Mouse (Mus musculus) embryo, embryonic 11.5 days (tissue): Measurements from ENCODE around the gene Lonrf2.

Experiments used
- DNase-seq: peaks from one replicate; pipeline ENCODE4 v3.0.0-alpha.2; 2012; ENCODE audit warnings: low read depth, low spot score

Lonrf2 gene

DNA sequence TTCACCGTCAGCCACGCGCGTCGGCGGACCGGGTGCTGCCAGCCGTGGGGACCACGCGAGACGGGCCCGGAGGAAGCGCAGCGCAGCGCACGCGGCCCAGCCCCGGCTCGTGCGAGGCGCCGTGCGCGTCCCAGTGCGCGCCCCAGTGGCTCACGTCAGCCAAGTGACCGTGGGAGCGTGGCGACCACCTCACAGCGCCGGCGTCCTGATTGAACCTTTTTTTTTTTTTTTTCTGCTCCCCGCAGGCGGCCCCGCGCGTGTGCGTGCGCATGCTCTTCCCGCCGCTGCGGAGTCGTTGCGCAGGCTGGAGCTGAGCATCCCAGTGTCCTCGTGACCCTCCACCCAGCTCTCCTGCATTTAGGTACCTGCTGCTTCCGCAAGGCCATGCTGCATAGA is at the start of gene Lonrf2:
Gene Lonrf2 (minus strand): TSS at position 235 of the 396 bp plus-strand sequence.
- peak; percentile 19 for DNase-seq

DNA sequence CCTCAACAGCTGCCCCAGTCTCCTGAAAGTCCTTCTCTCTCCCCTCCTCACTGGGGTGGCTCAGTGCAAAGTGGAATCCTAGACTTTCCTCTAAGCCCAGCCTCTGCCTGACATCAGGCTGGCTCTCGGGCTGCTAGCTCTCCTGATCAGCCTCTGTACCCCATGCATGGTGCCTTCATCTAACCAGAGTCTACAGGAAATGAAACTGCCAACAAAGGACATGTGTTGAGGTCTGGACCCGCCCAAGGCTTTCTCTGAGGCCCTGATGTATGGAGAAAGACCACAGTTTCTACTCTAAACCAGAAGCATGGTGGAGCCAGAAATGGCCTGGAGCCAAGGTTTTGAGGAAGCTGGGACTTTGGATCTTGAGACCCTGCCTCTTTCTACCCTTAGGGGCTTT is 49.4 kb upstream of the Lonrf2 start:
- no peak for DNase-seq

DNA sequence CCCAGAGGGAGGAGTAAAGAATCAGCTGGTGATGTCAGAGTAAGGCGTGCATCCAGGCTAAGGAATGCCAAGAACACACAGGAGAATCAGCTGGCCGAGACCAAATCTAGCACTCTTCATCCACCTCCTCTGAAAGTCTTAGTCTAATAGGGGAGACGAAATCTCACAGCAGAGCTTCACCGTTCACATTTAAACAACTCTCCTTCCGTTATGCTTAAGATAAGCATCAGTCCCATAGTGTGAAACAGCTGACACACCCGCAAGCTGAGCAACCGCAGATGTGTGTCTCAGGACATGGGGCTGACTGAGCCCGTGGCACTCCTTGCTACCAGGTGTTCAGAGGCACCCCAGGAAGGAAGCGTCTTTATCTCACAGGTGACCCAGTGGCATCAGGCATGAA is 47.3 kb upstream of the Lonrf2 start:
- DNase-seq, result no peak

DNA sequence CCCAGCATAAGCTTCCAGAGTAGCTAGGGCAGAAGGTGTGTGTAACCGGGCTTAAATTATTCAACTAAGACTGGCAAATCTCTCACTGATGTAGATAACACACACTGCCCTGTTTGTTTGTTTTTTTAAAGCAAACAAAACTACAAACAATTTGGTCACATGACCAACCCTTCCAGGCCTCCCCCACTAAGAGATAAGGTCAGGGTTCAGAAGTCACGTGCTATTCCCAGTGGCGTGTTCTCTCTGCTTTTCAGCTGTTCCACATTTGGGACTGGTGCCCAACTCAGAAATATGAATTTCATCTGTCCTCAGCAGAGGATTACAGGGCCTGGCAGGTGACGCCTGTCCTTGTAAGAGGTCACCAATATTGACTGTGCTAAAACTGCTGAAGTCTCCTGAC is 46.2 kb upstream of the Lonrf2 start:
- DNase-seq, result no peak

DNA sequence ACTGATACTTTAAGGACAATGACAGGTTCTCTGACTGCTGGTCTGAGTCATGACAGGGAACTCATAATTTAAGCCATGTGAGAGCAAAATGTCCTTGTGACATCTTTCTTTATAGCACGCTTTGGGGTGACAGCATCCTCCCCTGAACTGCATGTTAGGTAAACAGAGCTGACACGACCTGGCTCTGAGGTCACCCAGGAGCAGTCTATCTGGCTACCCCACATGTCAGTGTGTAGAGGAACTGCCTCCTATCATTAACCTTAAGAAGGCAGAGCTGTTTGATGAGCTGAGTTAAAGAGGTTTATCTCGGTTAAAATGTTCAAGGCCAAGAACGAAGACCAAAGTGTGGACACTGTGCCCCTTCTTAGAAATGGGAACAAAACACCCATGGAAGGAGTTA is 44.9 kb upstream of the Lonrf2 start:
- no peak for DNase-seq

DNA sequence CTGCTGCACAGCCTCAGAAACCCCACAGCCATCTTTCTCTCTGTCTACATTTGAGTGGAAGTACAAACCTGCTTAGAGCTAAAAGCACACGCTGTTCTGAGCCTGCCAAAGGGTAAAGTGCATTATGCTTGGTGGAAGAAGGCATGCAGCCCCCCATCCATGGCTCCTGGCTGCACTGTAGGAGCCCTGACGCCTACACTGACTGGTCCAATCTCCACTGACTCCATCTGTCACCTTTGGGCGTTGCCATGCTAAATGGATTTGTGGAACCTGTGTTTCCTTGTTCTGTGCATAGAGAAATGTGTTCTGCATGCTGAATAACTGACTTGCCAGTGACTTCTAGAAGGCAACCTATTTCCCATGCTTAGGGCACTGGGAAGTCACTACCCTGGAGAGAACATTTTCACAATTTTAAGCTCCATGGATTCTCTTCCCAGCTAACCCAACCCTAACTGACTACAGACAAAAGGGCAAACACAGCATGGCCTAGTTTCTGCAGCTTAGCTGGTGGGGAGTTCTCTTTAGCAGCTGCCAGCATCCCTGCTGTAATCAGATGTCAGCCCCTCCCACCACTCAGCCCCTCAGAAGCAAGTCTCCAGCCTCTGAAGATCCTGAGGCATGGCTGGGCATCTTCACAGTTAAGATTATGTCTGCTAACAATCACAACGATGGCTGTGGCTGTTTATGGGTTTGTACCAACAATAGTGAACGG is 40.3 kb upstream of the Lonrf2 start:
- DNase-seq, result no peak

DNA sequence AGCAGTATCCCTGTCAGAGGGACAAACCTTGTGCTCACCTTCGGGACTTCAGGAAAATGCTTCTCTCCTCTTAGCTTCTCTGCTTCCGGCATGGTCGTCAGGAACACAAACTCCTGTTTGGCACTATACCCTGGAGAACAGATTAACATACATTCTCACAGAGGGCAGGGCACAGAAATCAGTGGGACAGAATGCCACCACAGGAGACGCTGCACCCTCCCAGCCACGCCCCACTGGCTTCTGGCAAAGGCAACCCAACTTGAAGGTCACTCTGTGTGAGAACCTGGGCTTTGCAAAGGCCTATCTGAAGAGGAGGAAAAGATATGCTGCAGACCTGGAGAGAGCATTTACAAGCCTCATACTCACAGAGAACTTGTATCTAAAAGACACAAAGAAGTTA is 37.4 kb upstream of the Lonrf2 start:
- no peak for DNase-seq

DNA sequence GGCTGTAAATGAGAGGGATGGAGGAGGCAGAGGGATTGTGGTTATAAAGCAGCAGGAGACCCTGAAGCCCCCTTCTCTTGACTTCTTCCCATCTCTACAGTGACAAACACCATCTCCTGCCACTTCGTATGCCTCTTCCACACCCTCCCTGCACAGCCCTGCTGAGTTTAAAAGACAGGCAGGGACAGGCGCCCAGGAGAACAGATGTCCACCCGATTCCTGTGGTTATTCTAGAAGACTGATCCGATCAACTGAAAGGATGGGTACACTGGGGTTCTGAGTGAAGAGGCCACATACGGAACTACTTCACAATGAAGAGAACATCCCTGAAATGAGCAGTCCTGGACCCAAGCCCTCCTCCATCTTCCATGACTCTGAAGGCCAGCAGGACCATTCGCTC is 35.3 kb upstream of the Lonrf2 start:
- no peak for DNase-seq

DNA sequence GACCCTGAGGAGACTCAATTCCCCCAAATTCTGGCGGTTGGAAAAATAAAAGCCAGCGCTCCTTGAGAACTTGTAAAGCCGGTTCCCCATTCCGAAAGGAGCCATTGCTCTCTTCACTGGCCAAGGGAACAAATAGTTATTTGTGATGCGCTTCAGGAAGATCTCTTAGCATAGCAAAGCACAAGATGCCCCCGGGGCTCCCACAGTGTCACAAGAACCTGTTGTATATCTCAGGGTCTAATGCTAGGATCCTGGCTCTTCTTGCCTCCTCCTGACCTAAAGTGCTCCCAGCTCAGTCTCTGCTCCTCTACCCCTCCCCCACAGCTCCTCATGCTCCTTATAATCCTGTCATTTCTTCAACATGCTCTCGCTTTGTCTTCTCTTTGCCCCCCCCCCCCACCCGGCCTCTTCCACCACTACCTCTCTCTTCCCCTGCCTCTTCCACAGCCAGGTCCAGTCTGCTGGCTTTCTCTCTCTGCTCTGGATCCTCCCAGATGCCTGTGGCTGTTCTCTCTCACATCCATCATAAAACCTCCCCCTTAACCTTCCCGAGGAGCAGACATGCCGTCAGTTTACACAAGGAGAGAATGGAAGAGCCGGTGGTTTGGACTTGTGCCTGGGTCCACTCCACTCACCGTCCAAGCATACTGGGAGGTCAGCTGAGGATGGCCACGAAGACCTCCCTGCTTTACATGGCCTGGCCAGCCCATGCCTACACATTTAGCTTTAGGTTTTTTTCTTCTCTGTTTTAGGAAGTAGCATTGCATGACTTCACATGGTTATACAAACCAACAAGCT is 33.1 kb upstream of the Lonrf2 start:
- DNase-seq, result no peak

DNA sequence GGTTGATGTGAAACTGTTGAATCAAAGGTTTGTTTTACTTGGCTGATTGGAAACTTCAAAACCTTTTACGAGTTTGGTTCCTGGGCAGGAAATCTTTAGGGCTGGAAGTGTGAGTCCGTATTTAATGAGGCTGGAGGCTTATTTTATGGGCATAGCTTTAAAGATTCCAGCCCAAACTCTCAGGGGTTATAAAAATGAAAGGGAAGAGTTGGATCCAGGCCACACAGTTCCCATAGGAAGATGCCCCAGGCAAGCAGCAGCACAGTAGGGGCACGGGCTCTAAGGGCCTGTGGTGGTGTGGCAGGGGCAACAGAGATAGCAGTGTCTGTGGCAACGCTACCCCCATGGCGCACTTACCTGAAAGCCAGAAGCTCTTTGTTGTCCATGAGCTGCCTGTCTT is 29.7 kb upstream of the Lonrf2 start:
- no peak for DNase-seq

DNA sequence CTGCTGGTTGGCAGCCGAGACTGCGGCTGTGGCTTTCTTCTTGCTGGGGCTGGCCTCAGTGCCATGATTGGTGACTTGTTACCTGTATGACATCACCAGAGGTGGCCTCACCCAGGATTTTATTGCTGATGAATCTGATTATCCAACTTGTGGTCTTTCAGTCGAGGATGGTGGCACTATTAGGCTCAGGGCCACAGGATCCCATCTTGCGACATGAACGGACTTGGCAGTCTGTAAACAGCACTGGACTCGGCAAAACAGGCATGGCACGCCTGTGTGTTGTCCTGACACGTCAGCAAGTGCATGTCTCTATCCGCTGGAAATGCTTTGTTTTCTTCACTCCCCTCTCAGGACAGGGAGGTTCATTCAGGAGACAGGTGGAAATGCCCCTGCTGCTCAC is 27.8 kb upstream of the Lonrf2 start:
- no peak for DNase-seq

DNA sequence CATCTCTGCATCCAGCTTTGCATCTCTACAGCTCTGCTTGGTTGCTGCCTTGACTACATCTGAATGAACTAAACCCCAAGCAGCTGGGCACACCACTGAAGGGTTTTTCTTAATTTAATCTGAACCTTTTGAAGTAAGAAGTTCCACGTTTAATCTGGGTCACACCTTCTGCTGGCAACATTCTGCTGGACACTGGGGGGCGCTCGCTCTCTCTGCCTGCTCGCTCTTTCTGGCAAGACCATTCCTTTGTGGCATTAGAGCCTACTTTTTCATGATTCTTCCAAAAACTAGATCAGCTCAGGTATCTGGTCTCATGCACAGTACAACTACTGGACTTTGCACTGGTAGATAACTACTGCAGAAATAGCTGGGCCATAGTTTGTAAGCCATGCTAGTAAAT is 25.7 kb upstream of the Lonrf2 start:
- DNase-seq, result no peak

DNA sequence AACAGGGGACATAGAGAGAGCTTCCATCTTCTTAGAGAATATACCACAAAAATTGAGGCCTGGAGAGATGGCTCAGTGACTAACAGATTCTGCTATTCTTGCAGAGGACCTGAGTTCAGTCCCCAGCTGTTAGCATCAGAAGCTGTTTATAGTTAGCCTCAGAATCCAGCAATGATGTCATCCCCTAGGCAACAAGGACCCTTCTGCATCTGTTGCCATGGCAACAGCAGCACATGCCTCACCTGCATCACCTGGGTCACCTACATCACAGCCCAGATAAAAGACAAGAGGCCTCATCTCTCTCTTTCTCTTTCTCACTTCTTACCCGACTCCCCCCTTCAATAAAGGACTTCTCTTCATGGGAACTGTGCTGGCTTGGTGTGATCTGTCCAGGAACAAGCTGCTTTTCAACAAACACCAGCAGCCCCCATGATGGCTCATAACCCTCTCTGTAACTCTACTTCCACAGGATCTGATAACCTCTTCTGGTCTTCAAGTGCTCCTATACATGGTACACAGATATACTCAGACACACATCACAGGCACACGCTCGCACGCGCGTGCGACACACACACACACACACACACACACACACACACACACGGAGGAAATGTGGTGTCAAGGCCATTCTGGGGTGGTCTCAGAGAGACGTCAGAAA is 24.5 kb upstream of the Lonrf2 start:
- DNase-seq, result no peak

DNA sequence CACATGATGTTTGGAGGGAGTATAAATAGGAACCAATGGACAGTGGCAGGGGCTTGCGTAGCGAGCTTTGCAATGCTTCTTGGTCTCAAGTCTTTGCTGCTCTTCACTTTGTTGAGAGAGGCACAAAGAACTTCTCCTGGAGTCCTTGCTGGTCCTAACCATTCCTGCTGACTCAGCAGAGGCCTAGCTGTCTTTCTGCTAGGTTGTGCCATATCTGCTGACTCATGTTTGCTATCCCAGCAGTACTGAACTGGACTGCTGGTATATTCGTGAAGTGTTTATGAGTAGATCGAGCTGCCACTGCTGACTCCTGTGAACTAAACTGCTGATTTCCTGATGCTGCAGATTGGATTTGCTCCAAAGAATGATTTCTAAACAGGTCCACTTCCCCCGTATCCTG is 23.7 kb upstream of the Lonrf2 start:
- DNase-seq, result no peak

DNA sequence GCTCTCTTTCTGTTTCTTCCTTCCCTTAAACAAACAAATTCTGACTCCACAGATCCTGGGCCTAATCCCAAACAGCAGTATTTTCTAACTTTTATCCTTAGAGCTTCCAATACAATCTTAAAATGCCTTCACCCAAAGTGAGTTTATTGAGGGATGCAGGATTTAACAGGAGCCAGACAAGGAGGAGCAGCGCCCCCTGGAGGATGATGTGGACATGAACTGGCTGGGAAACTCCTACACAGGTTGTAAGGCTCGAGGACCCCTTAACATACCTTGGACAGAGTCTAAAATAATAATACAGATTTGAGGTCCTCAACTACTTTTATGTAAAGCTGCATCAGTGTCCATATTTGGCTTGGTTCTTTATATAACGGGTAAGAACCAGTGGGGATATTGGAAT is 19.7 kb upstream of the Lonrf2 start:
- DNase-seq, result peak; percentile 54

DNA sequence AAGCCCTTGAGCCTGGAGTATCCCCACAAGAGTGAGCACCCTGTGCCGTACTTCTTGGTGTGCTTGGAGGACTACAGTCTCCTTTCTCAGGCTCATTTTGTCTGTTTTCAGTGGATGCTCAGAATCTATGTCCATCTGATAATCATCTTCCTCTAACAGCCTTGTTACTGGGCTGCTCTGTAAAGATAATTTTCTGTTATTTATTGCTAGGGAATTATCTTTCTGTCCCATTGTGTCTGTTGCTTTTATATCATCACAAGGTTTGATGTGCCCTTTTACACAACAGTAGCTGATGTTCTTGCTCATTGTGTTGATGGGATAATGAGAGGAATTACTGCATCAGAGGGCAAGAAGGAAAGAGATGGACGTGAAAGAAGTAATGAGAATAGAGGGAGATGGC is 15.7 kb upstream of the Lonrf2 start:
- no peak for DNase-seq

DNA sequence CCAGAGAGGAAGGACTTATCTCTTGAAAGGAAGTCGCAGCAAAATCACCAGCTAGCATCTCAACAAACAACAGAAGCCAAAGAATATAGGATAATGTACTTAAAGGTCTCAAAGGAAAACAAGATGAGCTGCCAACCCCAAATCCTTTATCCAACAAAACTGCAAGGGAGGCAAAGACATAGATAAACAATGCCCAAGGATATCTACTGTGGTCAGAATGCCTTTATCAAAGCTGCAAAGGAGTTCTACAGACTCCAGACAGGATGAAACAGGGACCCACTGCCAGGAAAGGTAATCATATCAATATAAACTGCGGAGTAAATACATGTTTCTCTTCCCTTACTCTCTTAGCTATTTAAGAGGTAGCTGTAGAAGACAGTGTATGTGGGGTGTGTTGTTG is 14.1 kb upstream of the Lonrf2 start:
- DNase-seq, result no peak

DNA sequence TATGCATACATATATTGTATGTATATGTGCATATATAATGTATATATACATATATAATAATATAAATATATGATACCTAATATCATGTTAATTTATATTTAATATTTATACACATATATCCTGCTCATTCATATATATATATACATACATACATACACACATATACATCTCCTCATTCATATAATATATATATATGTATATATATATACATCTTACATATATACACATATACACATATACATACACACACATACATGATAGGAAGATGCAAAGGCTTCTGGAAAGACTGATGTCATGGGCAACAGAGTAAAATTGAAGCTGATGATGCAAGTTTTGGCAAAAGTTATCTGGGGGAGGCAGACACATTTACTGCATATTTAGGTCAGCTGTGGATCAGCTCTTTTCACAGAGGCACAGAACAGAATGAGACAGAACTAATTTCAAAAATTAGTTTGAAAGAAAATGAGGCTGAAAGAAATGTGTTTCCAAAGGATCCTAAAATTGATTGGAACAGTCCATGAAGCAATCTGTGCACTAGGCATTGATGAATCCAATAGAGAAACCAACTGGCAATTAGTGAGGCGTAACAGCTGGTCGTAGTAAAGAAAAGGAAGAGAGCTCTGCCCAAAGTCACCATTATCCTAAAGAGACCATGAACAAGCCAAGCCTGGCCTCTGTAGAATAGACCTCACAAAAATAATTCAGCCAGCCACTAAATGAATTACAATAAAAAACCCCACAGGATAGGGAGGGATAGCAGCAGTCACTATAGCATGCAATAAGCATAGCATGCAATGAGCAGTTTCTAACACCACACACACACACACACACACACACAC is 12.2 kb upstream of the Lonrf2 start:
- DNase-seq, result no peak

DNA sequence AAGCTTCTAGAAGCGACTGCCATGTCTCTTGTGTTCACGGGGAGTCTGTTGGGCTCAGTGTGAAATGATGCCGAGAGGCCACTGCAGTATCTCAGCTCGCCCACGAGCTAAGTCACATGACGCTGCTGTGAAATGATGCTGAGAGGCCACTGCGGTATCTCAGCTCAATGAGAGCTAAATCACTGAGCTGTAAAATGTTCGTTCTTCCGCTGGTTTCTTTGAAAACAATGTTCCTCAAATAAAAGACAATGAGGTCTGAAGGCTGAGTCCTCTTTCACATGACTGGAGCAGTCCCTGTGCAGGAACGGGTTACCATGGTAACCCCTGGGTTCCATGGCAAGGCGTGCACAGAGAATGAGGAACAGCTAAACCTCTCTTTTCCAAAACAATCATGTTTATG is 11.5 kb upstream of the Lonrf2 start:
- DNase-seq, result peak; percentile 14

DNA sequence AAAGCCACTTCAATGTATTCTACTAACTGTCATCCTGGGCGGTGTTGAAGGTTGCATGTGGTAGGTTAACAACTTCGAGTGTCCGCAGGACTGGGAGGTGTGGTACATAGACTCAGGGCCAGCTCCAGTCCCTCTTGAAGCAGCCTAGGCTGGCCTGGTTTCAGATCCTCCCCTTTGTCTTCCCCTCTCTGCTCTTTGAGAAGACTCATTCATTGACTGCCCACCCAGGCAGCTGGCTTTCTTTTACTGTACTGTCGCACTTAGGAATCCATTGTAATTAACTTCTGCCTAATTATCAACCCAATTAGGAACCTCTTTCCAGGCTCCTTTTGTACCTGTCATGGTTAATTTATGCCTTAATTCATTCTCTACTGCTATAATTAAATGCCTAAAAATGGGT is 6.8 kb upstream of the Lonrf2 start:
- no peak for DNase-seq

DNA sequence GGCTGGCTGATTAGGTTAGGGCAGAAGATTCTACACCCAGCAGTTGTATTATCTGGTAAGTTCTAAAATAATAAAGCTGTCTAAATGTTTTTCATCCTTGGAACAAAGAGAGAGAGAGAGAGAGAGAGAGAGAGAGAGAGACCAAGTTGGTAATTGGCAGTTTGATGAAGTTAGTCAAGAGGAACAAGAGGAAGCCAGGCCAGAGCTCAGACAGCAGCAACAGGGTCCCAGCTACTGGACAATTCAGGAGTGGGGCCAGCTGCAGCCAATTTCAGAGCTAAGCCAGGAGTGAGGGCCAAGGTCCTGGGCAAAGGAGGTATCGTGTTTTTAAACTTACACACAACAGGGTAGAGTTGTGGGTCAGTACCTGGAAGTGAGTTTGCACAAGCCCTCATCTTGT is 6.3 kb upstream of the Lonrf2 start:
- DNase-seq, result no peak

DNA sequence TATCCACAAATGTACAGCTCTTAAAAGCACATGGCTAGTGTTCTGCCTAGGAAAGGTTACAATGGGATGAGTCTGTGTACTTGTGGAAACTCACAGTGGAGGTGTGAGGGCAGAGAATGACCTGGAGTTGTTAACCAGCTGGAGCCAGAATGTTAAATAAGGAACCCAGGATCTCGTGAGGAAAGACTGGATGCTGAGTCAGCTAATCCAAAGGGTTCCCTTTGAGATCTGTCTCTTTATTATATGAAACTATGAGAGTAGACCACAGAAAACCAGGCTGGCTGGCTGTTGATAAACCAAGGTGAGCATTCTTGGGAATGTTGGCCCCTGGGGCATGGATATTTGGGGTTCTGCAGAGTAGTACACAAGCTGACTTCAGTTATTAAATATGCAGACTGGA is 3.4 kb upstream of the Lonrf2 start:
- no peak for DNase-seq
